Mouse (Mus musculus) embryonic facial prominence, embryonic 10.5 days (tissue): ENCODE data around the gene Pygb. TPM values are rescaled to one million over a fixed set of nuclear protein-coding genes. Genes with fewer than 3 reads are reported as not detected.

ENCODE experiments used
- DNase-seq: peaks from one replicate; pipeline ENCODE4 v3.0.0-alpha.2; 2017; ENCODE audit warnings: low spot score
- H3K27ac ChIP-seq: fragments of 300-500 bp; sonication (generic); replicated peaks from 2 replicates; pipeline ENCODE4 v1.5.1; 2016; ENCODE audit warnings: mild to moderate bottlenecking
- H3K27me3 ChIP-seq: fragments of 300-500 bp; sonication (generic); replicated peaks from 2 replicates; pipeline ENCODE4 v1.6.1; 2016; ENCODE audit warnings: low read depth, mild to moderate bottlenecking; ENCODE audit not compliant: poor library complexity, severe bottlenecking
- H3K36me3 ChIP-seq: fragments of 300-500 bp; sonication (generic); replicated peaks from 2 replicates; pipeline ENCODE4 v1.6.1; 2016; ENCODE audit warnings: mild to moderate bottlenecking, moderate library complexity
- H3K4me1 ChIP-seq: fragments of 300-500 bp; sonication (generic); 2 replicates; pipeline ENCODE4 v1.6.1; 2016
- H3K4me3 ChIP-seq: fragments of 300-500 bp; sonication (generic); 2 replicates; pipeline ENCODE4 v1.5.1; 2016; ENCODE audit warnings: mild to moderate bottlenecking, moderate library complexity
- H3K9me3 ChIP-seq: fragments of 300-500 bp; sonication (generic); 2 replicates; pipeline ENCODE4 v1.6.1; 2016; ENCODE audit warnings: mild to moderate bottlenecking
- WGBS: fragments of 180-500 bp; shearing (Covaris S2); methylation state at CpG from one replicate; pipeline ENCODE4 v1.1.7; 2016; 5-methylcytosine and 5-hydroxymethylcytosine counted together
- polyA plus RNA-seq: library from polyadenylated mRNA; unstranded; fragments of >200 nt; fragmentation: Nextera tagmentation; extraction: Ambion mirVana; gene quantifications from 2 replicates; pipeline ENCODE4 v1.2.1, GENCODE M21; 2016

Pygb gene
- polyA plus RNA-seq, 1 experiment from 2014 or later: 66.3 TPM

- no peaks in the 10 kb centered on the region for H3K27me3 ChIP-seq
- H3K27ac ChIP-seq: no peak overlapping the region
- no peaks in the 10 kb centered on the region for H3K4me1 ChIP-seq
- no peak overlapping the region for H3K4me3 ChIP-seq
- peaks cover 74% of the 10 kb centered on the region for H3K36me3 ChIP-seq
- no peak for DNase-seq
- H3K9me3 ChIP-seq: no peaks in the 10 kb centered on the region
- WGBS: 86% methylated on average over 4 of the region's 4 CpGs
Observed at GRCm38 (mm10) chr2:150766083-150766862, 20.3 kb upstream of the Pygb start.

GRCm38 (mm10) chr2:150768678-150769077 is 17.9 kb upstream of the Pygb start:
- Histone ChIP-seq H3K4me3 (no peak overlapping the region), H3K27ac (no peak overlapping the region), H3K9me3 (no peaks in the 10 kb centered on the region), H3K36me3 (peaks cover 66% of the 10 kb centered on the region), H3K27me3 (no peaks in the 10 kb centered on the region), H3K4me1 (no peaks in the 10 kb centered on the region)
- DNase-seq: no peak
- 89% methylated on average over 1 of the region's 1 CpGs for WGBS

- H3K4me1 ChIP-seq: no peaks in the 10 kb centered on the region
- no peak overlapping the region for H3K27ac ChIP-seq
- H3K9me3 ChIP-seq: no peaks in the 10 kb centered on the region
- no peak overlapping the region for H3K4me3 ChIP-seq
- DNase-seq: no peak
- 86% methylated on average over 1 of the region's 1 CpGs for WGBS
- no peaks in the 10 kb centered on the region for H3K27me3 ChIP-seq
- H3K36me3 ChIP-seq: peaks cover 59% of the 10 kb centered on the region
Observed at GRCm38 (mm10) chr2:150770747-150771146, 15.8 kb upstream of the Pygb start.

- H3K27ac ChIP-seq: no peak overlapping the region
- H3K4me1 ChIP-seq: no peaks in the 10 kb centered on the region
- no peak overlapping the region for H3K4me3 ChIP-seq
- no peak for DNase-seq
- H3K36me3 ChIP-seq: peaks cover 55% of the 10 kb centered on the region
- WGBS: 87% methylated on average over 6 of the region's 6 CpGs
- no peaks in the 10 kb centered on the region for H3K9me3 ChIP-seq
- no peaks in the 10 kb centered on the region for H3K27me3 ChIP-seq
Observed at GRCm38 (mm10) chr2:150771169-150771568, 15.4 kb upstream of the Pygb start.

GRCm38 (mm10) chr2:150771996-150772395 is 14.5 kb upstream of the Pygb start:
- 90% methylated on average over 8 of the region's 8 CpGs for WGBS
- no peak for DNase-seq

GRCm38 (mm10) chr2:150772466-150773119 is 13.9 kb upstream of the Pygb start:
- Histone ChIP-seq H3K27ac (no peak overlapping the region), H3K27me3 (no peaks in the 10 kb centered on the region), H3K9me3 (no peaks in the 10 kb centered on the region), H3K4me1 (no peaks in the 10 kb centered on the region), H3K4me3 (no peak overlapping the region), H3K36me3 (peaks cover 44% of the 10 kb centered on the region)
- no peak for DNase-seq
- 86% methylated on average over 10 of the region's 10 CpGs for WGBS

More at GRCm38 (mm10) chr2:150771996-150772395, 14.5 kb upstream of the Pygb start:
- Histone ChIP-seq H3K4me1 (no peaks in the 10 kb centered on the region), H3K4me3 (no peak overlapping the region), H3K9me3 (no peaks in the 10 kb centered on the region), H3K27me3 (no peaks in the 10 kb centered on the region), H3K27ac (no peak overlapping the region), H3K36me3 (peaks cover 47% of the 10 kb centered on the region)

GRCm38 (mm10) chr2:150782801-150783200 is 3.7 kb upstream of the Pygb start:
- H3K4me1 ChIP-seq: peaks cover 26% of the 10 kb centered on the region
- H3K27me3 ChIP-seq: no peaks in the 10 kb centered on the region
- no peaks in the 10 kb centered on the region for H3K9me3 ChIP-seq
- no peaks in the 10 kb centered on the region for H3K36me3 ChIP-seq
- no peak overlapping the region for H3K27ac ChIP-seq
- H3K4me3 ChIP-seq: no peak overlapping the region
- 84% methylated on average over 2 of the region's 2 CpGs for WGBS
- DNase-seq: no peak

GRCm38 (mm10) chr2:150787234-150787771 is 768 bp downstream of the Pygb start:
- H3K27ac ChIP-seq: peak overlapping the region; percentile 86
- DNase-seq: peak; percentile 56
- WGBS: under 1% methylated on average over 23 of the region's 23 CpGs
- H3K4me1 ChIP-seq: peaks cover 36% of the 10 kb centered on the region
- H3K36me3 ChIP-seq: peaks cover 12% of the 10 kb centered on the region
- H3K4me3 ChIP-seq: peak overlapping the region; percentile 89
- no peaks in the 10 kb centered on the region for H3K9me3 ChIP-seq
- no peaks in the 10 kb centered on the region for H3K27me3 ChIP-seq

GRCm38 (mm10) chr2:150788768-150789550 is 2.4 kb downstream of the Pygb start:
- no peak for DNase-seq
- Histone ChIP-seq H3K4me1 (peaks cover 36% of the 10 kb centered on the region), H3K36me3 (peaks cover 22% of the 10 kb centered on the region), H3K4me3 (no peak overlapping the region), H3K27ac (no peak overlapping the region), H3K9me3 (no peaks in the 10 kb centered on the region), H3K27me3 (no peaks in the 10 kb centered on the region)
- WGBS: 78% methylated on average over 4 of the region's 4 CpGs

- Histone ChIP-seq H3K36me3 (peaks cover 55% of the 10 kb centered on the region), H3K9me3 (no peaks in the 10 kb centered on the region), H3K27me3 (no peaks in the 10 kb centered on the region), H3K27ac (no peak overlapping the region), H3K4me3 (no peak overlapping the region), H3K4me1 (peaks cover 4% of the 10 kb centered on the region)
- 92% methylated on average over 4 of the region's 4 CpGs for WGBS
- no peak for DNase-seq
Observed at GRCm38 (mm10) chr2:150793320-150793719, 6.8 kb downstream of the Pygb start.

- H3K9me3 ChIP-seq: no peaks in the 10 kb centered on the region
- H3K27me3 ChIP-seq: no peaks in the 10 kb centered on the region
- H3K4me1 ChIP-seq: no peaks in the 10 kb centered on the region
- WGBS: 89% methylated on average over 7 of the region's 7 CpGs
- peaks cover 78% of the 10 kb centered on the region for H3K36me3 ChIP-seq
- no peak overlapping the region for H3K4me3 ChIP-seq
- no peak overlapping the region for H3K27ac ChIP-seq
- no peak for DNase-seq
Observed at GRCm38 (mm10) chr2:150798084-150798483, 11.5 kb downstream of the Pygb start.

GRCm38 (mm10) chr2:150800616-150801015 is 14.1 kb downstream of the Pygb start:
- H3K36me3 ChIP-seq: peaks cover 77% of the 10 kb centered on the region
- 93% methylated on average over 5 of the region's 5 CpGs for WGBS

More at GRCm38 (mm10) chr2:150800616-150801015, 14.1 kb downstream of the Pygb start:
- Histone ChIP-seq H3K4me1 (no peaks in the 10 kb centered on the region), H3K27ac (no peak overlapping the region), H3K27me3 (no peaks in the 10 kb centered on the region), H3K9me3 (no peaks in the 10 kb centered on the region), H3K4me3 (no peak overlapping the region)
- no peak for DNase-seq
